Mouse (Mus musculus) Muller cell, postnatal 12 days (primary cell): ENCODE measurements around the gene Wsb2.
"Not testable (repeated sequence)": the region's sequence is repeated elsewhere in the genome, so short reads cannot be mapped to it uniquely, and the experiment has no call there.

Experiments used
- DNase-seq: peaks from one replicate; pipeline ENCODE4 v3.0.0-alpha.2; 2015; ENCODE audit errors: inconsistent ontology term

The Wsb2 gene

DNA sequence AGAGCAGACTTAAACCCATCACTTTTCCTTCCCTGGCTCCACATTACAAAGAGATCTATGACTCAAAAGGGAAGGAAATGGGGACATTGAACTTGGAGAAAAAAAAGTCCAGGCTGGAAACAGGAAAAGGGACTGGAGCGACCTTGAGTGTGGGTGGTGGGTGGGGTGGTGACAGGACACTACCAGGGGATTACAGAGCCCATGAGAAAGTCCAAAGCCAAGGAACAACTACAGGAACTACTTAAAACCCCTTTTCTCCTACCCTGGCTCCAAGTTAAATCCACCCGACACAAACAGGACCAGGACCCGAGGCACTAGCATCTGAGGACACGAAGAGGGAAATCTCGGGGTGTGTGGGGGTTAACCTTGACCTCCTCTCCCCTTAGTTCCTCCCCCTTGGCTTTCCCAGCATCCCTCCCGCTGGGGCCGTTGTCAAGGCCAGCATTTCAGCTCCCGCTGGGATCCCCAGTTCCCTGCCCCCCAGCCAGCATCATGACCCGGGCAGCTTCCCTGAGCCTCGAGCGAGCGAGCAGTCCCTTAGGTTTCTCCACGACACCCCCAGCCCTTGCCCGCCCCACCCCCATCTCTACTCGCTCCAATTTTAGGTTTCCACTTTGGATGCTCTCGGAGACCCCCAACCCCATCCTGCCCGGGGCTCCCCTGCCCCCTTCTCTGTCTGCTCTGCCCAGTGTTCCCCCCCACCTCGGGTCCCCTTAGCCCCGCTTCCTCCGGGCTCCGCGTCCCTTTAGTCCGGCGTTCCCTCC, 557 bp upstream of the Wsb2 start:
- peak; percentile 77 for DNase-seq

GRCm38 (mm10) chr5:117357478-117358247, 559 bp downstream of the Wsb2 start:
- DNase-seq, result peak; percentile 32

GRCm38 (mm10) chr5:117358248-117358630, 1.1 kb downstream of the Wsb2 start:
- DNase-seq, result peak; percentile 70

DNA sequence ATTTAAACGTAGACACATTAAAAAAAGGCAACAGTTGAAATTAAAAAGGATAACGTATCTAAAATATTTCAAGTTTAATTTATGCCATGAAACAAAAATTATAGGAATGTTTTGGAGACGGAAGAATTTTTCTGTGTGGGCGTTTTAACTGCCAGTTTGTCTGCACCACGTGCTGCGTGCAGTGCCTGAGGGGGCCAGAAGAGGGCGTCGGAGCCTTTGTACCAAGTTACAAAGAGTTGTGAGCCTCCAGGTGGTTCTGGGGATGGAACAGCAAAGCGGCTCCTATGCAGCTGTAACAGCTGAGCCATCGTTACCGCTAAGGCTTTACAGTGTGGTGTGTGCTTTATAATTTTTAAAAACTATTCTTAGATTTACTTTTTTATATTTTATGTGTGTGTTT, 1.6 kb downstream of the Wsb2 start:
- peak; percentile 81 for DNase-seq

DNA sequence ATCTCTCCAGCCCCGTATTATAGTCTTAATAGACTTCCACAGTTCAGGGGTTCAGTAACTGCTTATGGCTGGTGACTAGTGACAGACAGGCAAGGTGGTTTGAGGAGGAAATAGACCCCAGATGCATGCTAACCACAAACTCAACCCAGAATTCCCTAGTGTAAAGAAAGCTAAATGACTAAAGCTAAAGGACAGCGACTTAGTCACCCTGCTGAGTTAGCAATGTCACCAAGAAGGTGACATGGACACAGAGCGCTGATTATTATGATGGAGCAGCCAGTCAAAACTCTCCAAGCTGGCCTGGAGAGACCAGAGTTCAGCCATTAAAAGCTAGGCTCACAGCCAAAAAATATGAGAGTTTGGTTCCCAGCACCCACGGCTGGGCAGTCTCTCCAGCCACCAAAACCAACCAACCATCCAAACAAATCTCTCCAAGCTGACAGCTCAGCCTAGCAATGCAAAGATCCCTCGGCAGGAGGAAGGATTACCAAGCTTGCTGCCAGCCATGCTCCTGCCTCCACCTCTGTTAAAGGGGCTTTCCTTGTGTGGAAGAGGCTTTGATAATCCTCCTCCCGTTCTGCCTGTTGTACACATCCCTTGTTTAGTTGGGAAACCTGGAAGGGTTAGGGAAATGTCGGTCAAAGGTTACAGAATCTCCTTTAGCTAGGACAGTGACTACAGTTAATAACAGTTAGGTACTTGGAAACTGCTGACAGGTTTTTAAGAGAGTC, 2.6 kb downstream of the Wsb2 start:
- DNase-seq, result peak; percentile 71

DNA sequence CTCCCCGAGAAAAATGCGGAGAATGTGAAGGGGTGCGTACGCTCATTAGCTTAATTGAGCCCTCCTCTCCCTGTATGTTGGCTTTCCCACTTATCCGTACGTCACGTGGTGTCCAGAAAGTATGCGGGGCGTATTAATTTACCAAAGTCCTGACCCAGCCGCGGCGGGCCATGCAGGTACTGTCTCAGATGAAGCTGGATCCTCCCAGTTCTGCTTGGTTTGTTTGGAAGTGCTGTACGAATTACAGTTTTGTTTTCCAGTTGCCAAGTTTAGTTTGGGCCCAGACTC, 3.1 kb downstream of the Wsb2 start:
- peak; percentile 71 for DNase-seq

GRCm38 (mm10) chr5:117360631-117361541, 3.8 kb downstream of the Wsb2 start:
- DNase-seq, result peak; percentile 63

DNA sequence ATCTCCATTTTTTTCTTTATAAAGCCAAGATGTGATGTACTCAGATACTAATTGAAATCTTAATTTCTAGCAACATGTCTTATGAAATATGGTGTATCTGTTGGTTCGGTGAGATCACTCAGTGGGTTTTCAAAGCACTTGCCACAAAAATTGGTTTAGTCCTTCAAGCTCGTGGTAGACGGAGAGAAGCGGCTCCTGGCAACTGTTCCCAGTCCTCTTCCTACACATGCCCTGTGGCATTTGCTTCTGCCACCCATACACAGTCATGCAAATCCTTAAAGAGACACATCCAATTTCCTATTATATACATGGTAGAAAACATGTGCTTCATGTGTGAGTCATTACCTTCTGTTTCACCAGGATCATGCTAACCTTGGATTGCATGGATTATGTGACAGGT, 4.5 kb downstream of the Wsb2 start:
- peak; percentile 25 for DNase-seq

DNA sequence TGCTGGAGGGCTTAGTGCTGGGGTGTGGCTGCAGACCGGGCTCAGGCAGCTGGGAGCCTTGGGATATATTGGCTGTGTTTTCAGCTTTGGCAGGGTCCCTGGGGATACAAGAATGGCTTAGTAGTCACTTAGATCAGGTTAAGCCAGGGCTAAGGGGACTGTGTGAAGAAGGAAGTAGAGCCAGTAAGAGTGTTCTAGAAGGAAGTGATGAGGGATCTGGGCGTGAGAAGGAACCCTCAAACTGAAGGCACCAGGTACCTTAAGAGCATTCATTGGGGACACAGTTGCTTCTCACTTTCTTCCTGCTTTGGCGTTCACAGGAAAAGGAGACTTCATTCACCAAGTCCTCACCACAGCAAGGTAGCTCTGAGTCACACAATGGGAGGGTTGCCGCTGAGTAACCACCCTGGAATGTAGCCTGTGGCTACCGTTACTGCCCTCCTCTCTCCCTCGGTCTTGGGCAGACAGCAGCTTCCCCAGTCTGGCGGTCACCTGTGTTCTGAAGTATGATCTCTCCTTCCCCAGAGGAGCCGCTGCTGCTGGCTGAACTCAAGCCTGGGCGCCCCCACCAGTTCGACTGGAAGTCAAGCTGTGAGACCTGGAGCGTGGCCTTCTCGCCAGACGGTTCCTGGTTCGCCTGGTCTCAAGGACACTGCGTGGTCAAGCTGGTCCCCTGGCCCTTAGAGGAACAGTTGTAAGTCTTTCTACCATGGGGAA, 6.1 kb downstream of the Wsb2 start:
- DNase-seq, result peak; percentile 92

GRCm38 (mm10) chr5:117364821-117365220, 7.7 kb downstream of the Wsb2 start:
- no peak for DNase-seq

DNA sequence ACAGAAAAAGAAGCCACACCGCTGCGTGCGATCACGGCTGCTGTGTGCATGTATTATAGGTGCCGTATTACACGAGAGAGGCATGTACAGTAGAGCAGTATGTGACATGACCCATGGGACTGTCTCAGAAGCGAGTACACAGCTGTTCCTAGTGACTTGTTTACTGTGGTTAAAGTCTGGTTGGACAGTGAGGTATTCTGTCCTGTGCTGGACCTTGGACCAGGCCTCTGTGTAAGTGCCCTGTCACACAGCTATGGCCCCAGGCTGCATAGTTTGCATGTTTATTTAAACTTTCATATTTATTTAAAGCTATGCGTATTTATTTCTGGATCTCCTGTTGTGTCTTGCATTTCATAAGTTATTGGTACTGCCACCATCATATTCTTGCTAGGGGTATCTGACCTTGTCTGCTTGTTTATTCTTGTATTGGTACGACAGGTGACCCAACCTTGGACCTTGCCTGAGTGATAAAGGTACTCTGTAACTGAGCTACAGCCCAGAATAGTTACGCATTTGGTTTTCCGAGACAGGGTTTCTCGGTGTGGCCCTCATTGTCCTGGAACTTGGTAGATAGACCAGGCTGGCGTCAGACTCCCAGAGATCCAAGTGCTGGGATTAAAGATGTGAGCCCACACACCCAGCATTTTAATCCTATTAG, 8.9 kb downstream of the Wsb2 start:
- DNase-seq, result no peak

GRCm38 (mm10) chr5:117367206-117367605, 10.1 kb downstream of the Wsb2 start:
- no peak for DNase-seq

- no peak for DNase-seq
Measured at GRCm38 (mm10) chr5:117370592-117370991, 13.5 kb downstream of the Wsb2 start.

DNA sequence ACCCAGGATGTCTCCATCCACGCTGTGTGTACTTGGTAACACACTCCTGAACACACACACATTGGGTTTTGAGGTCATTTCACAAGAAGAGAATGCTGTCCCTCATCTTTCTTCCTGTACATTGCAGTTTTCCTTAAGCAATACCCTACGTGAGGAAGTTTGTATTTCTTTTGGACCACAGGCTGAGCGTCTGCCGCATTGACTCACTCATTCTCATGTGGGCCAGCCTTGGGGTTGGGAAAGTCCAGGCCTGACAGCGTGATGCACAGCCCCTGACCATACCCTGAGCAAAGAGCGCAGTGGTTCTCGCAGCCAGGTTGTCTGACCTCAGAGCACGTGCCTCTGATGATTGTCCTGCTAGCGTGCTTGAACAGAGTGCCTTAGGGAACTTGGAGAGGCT, 16.3 kb downstream of the Wsb2 start:
- no peak for DNase-seq

DNA sequence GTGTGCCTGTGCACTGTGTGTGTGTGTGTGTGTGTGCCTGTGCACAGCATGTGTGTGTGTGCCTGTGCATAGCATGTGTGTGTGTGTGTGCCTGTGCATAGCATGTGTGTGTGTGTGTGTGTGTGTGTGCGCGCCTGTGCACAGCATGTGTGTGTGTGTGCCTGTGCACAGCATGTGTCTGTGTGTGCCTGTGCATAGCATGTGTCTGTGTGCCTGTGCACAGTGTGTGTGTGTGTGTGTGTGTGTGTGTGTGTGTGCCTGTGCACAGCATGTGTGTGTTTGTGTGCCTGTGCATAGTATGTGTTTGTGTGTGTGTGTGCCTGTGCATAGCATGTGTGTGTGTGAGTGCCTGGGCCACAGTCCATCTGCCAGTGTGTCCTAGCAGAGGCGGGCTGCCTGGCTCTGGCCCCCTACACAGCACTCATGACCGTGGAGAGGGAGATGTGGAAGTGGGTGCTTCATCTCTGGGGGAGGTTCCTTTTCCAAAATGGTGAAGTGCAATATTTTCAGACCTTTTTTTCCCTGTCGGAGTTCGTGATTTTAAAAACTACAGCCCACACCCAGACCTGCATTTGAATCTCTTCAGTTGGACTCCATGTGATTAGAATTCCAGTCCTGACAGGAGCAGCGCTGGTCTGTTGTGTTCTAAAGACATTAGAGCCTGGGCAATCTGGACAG, 17.4 kb downstream of the Wsb2 start:
- DNase-seq, result no peak

- no peak for DNase-seq
Measured at GRCm38 (mm10) chr5:117376331-117376761, 19.2 kb downstream of the Wsb2 start.

GRCm38 (mm10) chr5:117377731-117378130, 20.6 kb downstream of the Wsb2 start:
- DNase-seq, result not testable (repeated sequence)

DNA sequence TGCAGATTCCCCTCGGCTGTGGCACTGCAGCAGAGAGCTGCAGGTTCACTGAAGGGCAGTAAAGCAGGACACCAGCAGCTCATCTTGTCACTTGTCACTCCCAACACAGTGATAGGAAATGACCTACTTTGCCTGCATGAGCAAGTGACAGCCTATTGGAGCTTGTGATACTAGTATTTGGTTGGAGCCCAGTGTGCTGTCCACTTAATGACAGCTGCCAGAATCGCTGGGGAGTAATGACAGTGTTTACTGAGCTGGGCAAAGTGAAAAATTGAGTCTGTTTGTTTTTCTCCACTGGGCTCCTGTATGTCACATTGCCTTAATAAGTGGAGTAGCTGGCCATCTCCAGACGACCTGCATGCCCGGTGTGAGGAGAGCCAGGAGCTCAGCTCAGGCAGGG, 23.1 kb downstream of the Wsb2 start:
- DNase-seq, result no peak

- DNase-seq, result no peak
Measured at GRCm38 (mm10) chr5:117381785-117382184, 24.7 kb downstream of the Wsb2 start.

DNA sequence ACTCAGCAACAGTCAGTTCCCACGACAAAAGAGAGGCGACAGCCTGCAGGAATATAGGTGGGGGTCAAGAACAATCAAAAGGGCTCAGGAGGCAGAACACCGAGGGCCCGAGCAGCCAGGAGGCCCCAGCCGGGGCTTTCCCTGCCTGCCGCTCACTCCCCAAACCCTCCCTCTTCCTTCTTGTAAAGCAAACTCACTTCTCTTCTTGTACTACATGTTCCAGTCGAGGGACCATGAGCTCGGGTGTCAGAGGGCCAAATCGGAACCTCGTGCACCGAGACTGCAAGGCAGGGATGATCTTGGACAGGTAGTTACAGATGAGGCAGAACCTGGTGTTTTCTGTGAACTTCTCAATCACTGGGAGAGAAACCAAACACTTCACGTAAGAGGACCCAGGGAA, 26.1 kb downstream of the Wsb2 start:
- no peak for DNase-seq
